Mouse (Mus musculus): ENCODE data around the gene Tspo.

Tspo gene

GRCm38 (mm10) chr15:83590841-83591240, 27.4 kb downstream of the Tspo start:
- no peak for DNase-seq

- DNase-seq: no peak
These were observed 28.4 kb downstream of the Tspo start for GRCm38 (mm10) chr15:83591758-83592157.

GRCm38 (mm10) chr15:83592260-83593188, 29.1 kb downstream of the Tspo start:
- DNase-seq: no peak

GRCm38 (mm10) chr15:83593189-83593585, 29.8 kb downstream of the Tspo start:
- DNase-seq: no peak

GRCm38 (mm10) chr15:83593702-83594512, 30.5 kb downstream of the Tspo start:
- peak; percentile 54 for DNase-seq

- peak; percentile 100 for DNase-seq
These were observed 31.3 kb downstream of the Tspo start, which contains the start of gene Ttll12 for GRCm38 (mm10) chr15:83594513-83595363. Gene Ttll12, minus strand, starts transcription at chr15:83595157.

- DNase-seq: no peak
These were observed 31.9 kb downstream of the Tspo start for GRCm38 (mm10) chr15:83595364-83595711.

- DNase-seq: no peak
These were observed 33.4 kb downstream of the Tspo start for GRCm38 (mm10) chr15:83596833-83597232.

GRCm38 (mm10) chr15:83601185-83601584, 37.8 kb downstream of the Tspo start:
- no peak for DNase-seq

- no peak for DNase-seq
These were observed 39.1 kb downstream of the Tspo start for GRCm38 (mm10) chr15:83602372-83603045.

- no peak for DNase-seq
These were observed 39.6 kb downstream of the Tspo start for GRCm38 (mm10) chr15:83603046-83603396.

- DNase-seq: no peak
These were observed 40.0 kb downstream of the Tspo start for GRCm38 (mm10) chr15:83603426-83603825.

- DNase-seq: no peak
These were observed 42.8 kb downstream of the Tspo start for GRCm38 (mm10) chr15:83606216-83606615.

GRCm38 (mm10) chr15:83606700-83607099, 43.3 kb downstream of the Tspo start:
- DNase-seq: no peak

GRCm38 (mm10) chr15:83607115-83607802, 43.9 kb downstream of the Tspo start:
- DNase-seq: peak; percentile 76

GRCm38 (mm10) chr15:83615245-83615644, 51.9 kb downstream of the Tspo start:
- DNase-seq: no peak

All from embryo, embryonic 11 days (tissue).